Mouse (Mus musculus) kidney, postnatal 14 days (tissue): Measurements from ENCODE around the gene Kifc1.
"Not testable (repeated sequence)": the region's sequence is repeated elsewhere in the genome, so short reads cannot be mapped to it uniquely, and the experiment has no call there.

Experiments
- DNase-seq: peaks from one replicate; pipeline ENCODE4 v3.0.0; 2022; ENCODE audit warnings: mixed read lengths

Kifc1 gene

DNA sequence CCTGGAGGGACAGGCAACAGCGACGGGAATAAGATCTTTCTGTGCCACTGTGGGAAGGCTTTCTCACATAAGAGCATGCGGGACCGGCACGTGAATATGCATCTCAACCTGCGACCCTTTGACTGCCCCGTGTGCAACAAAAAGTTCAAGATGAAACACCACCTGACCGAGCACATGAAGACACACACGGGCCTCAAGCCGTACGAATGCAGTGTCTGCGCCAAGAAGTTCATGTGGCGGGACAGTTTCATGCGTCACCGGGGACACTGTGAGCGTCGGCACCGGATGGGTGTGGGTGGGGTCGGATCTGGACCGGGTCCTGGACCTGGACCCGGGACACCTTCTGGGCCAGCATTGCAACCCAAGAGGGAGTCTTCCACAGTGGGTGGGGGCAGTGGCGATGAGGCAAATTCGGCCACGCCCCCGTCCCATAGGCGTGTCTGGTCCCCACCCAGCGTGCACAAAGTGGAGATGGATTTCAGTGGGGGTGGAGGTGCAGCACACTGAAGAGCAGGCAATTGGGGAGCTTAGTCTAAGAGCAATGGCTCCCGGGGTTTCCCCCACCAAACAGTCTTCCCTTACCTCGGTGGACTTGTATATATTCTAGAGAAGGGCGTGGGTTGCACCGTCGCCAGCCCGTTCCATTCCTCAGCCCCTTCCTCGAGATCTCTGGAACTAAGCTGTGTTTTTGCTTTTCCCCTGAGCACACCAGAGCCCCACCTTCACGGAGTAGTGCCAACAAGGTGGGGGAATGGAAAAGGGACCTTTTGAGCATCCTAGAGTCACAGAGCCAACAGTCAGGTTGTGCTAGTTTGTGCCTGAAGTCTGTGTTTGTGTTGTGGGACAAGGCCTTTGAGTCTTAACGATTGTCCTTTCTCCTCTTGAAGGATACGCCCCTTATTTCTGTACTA lies 28.1 kb upstream of the Kifc1 start:
- no peak for DNase-seq

DNA sequence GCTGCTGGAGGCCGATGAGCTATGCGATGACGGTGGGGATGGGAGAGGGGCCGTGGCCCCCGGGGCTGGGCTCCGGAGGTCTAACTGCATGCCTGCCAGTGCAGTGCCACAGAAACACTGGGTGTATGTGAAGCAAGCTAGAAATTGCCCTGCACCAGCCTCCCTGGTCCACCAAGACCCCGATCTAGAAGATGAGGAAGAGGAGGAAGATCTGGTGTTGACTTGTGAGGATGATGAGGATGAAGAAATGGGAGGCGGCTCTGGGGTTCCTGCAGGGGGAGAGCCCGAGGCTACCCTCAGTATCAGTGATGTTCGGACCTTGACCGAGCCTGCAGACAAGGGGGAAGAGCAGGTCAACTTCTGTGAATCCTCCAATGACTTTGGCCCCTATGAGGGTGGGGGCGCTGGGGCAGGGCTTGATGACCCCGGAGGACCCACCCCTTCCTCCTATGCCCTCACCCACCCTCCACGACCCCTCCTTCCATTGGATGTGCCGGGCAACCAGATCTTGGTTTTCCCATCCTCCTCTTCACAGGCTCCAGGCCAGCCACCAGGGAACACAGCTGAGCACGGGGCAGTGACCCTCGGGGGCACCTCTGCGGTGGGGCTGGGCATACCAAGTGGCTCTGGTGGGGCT lies 27.3 kb upstream of the Kifc1 start:
- DNase-seq = no peak

DNA sequence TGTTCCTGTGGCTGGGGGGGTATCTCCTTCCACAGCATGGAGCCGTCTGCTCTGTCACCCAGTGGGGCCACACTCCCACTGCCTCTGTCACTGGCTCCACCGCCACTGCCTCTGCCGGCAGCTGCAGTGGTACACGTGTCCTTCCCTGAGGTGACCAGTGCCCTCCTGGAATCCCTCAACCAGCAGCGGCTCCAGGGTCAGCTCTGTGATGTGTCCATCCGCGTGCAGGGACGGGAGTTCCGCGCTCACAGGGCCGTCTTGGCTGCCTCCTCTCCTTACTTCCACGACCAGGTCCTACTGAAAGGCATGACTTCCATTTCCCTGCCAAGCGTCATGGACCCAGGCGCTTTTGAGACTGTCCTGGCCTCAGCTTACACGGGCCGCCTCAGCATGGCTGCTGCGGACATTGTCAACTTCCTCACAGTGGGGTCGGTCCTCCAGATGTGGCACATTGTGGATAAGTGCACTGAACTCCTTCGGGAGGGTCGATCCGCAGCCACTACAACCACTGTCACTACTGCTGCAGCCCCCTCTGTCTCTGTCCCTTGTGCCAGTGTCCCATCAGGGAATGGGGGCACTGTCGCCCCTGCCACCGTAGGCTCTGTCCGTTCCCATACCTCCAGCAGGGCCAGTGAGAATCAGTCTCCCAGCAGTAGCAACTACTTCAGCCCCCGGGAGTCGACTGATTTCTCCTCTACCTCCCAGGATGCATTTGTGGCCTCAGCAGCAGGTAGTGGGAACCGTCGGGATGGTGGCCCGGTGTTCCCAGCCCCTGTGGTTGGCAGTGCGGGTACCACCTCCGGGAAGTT lies 26.6 kb upstream of the Kifc1 start:
- no peak for DNase-seq

DNA sequence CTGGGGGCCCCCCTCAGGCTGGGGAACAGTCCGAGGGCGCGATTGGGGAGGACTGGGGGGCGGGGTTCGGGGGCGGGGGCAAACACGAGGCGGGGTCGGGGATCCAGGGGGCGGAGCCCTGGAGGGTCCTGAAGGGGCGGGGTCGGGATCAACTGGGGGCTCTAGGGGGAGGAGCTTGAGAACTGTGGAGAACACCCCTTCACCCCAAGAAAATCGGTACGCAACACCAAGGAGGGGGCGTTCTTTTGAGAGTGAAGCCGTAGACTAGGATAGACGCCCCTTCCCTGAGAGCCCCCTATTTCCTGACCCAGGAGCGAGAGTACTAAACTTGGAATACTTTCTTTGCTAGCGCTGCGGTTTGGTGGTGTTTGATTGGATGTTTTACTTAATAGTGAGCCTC lies 25.8 kb upstream of the Kifc1 start:
- no peak for DNase-seq

DNA sequence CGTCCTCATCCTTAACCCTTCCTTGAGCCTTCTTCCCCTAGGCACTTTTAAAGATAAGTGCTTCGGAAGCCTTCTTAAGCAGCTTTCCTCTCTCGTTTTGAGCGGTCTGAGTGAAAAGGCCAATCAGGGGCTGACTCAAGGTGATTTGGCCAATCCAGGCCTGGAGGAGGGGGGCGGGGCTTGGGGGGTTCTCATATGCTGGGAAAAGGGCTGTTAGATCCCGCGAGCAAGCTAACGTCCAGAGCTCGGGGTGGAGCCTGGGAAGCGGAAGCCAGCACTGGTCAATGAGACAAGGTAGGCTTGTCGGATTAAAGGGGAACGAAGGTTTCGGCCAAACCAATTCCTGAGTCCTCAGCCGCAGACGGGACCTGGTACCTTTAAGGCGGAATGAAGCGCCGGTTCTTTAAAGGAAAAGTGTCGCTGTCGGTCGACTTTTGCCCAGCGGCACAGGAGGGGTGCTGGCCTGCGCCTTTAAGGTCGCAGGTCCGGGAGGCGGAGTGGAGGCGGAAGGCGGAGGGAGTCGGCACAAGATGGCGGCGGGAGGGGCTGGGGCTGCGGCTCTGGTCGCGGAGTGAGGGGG lies 25.3 kb upstream of the Kifc1 start, which contains the start of the genes Tapbp and Zbtb22:
Gene Tapbp (plus strand): TSS at position 229 of the 580 bp plus-strand sequence.
Gene Zbtb22 (plus strand): TSS at position 234 of the 580 bp plus-strand sequence.
- DNase-seq = peak; percentile 97

DNA sequence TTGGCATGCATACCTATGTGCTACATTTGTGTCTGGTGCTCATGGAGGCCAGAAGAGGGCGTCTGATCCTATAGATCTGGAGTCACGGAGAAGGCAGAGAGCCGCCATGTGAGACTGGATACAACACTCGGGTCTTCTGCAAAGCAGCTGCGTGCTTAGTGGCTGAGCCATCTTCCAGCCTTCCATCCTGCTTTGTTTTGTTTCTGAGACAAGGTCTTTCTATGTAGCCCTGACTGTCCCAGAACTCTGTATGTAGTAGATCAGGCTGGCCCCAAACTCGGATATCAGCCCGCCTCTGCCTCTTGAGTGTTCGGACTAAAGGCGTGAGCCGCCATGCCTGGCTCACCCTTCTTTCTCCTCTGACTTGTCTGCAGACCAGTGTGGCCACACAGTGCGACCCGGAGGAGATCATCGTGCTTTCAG lies 24.5 kb upstream of the Kifc1 start:
- DNase-seq = no peak

DNA sequence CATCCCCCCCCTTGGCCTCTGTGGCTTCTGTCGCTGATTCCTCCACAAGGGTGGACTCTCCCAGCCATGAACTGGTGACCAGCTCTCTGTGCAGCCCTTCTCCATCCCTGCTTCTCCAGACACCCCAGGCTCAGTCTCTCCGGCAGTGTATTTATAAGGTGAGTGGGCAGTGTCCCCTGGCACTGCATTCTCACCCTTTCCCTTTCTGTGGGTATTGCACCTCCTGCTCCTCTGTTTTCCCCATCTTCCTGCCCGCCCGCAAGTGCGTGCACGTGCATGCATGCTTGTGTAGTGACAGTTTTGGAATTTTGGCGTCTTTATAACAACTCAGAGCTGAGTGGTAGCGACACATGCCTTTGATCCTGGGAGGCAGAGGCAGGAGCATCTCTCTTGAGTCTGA lies 23.4 kb upstream of the Kifc1 start:
- no peak for DNase-seq

DNA sequence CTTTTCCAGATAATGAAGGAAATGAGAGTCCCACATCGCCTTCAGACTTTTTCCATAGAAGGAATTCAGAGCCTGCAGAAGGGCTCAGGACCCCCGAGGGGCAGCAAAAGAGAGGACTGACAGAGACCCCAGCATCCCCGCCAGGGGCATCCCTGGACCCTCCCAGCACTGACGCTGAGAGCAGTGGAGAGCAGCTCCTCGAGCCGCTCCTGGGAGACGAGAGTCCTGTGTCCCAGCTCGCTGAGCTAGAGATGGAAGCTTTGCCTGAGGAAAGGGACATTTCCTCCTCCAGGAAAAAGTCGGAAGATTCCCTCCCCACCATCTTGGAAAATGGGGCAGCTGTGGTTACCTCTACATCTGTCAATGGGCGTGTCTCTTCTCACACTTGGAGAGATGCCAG lies 22.8 kb upstream of the Kifc1 start:
- no peak for DNase-seq

DNA sequence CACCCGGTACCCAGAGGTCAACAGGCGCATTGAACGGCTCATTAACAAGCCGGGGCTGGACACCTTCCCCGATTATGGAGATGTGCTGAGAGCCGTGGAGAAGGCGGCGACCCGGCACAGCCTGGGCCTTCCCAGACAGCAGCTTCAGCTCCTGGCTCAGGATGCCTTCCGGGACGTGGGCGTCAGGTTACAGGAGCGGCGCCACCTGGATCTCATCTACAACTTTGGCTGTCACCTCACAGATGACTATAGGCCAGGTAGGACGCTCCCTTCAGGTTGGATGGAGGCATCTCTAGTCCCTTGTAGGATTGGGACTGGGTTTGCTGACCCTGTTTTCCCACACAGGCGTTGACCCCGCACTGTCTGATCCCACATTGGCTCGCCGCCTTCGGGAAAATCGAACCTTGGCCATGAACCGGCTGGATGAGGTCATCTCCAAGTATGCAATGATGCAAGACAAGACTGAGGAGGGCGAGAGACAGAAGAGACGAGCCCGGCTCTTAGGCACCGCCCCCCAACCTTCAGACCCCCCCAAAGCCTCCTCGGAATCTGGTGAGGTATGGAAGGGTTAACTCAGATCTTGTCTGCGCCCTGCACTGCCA lies 21.5 kb upstream of the Kifc1 start:
- no peak for DNase-seq

DNA sequence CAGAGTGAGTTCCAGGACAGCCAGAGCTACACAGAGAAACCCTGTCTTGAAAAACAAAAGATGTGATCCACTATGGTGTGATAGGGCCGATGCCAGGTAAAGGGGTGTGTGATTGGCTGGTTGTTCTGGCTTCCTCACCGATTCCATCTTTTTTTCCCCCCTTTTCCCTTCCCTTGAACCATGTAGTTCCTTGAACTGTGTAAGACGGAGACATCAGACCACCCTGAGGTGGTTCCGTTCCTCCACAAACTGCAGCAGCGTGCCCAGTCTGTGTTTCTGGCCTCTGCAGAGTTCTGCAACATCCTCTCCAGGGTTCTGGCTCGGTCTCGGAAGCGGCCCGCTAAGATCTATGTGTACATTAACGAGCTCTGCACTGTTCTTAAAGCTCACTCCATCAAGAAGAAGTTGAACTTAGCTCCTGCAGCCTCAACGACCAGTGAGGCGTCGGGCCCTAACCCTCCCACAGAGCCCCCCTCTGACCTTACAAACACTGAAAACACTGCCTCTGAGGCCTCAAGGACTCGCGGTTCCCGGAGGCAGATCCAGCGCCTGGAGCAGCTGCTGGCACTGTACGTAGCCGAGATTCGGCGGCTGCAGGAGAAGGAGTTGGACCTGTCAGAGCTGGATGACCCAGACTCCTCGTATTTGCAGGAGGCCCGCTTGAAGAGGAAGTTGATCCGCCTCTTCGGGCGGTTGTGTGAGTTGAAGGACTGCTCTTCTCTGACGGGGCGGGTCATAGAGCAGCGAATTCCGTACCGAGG lies 20.8 kb upstream of the Kifc1 start:
- DNase-seq = no peak

DNA sequence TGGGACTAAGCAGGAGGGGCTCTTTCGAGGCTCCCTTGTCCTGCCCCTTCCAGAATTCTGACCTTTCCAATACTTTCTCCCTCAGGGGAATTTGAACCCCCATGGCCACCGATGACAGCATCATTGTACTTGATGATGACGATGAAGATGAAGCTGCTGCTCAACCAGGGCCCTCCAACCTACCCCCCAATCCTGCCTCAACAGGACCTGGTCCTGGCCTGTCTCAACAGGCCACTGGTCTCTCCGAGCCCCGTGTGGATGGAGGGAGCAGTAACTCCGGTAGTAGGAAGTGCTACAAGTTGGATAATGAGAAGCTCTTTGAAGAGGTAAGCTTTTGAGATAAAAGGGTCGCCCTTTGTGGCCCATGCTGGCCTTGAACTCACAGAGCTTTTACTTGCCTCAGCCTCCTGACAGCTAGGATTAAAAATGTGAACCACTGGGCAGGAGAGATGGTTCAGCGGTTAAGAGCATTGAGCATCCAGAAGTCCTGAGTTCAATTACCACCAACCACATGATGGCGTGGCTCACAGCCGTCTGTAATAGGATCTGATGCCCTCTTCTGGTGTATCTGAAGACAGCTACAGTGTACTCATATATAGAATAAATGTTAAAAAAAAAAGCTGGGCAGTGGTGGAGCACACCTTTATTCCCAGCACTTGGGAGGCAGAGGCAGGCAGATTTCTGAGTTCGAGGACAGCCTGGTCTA lies 20.0 kb upstream of the Kifc1 start:
- no peak for DNase-seq

DNA sequence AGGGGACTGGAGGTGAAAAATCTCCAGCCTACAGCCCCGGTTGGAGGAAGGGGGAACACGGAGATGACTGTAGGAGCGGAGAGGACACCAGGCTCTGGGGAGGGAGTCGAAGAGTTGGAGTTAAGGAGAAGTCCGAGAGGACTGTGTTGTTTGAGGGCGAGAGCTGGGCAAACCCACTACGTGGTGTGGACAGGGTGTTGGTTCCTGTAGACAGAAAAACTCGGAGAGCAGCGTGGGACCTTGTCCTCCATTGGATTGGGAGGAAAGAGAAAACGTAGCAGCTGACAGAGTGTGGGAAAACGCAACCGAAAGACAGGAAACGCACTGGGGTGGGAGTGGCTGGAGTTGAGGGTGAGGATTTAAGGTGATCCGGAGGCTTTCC lies 19.4 kb upstream of the Kifc1 start:
- DNase-seq = peak; percentile 57

DNA sequence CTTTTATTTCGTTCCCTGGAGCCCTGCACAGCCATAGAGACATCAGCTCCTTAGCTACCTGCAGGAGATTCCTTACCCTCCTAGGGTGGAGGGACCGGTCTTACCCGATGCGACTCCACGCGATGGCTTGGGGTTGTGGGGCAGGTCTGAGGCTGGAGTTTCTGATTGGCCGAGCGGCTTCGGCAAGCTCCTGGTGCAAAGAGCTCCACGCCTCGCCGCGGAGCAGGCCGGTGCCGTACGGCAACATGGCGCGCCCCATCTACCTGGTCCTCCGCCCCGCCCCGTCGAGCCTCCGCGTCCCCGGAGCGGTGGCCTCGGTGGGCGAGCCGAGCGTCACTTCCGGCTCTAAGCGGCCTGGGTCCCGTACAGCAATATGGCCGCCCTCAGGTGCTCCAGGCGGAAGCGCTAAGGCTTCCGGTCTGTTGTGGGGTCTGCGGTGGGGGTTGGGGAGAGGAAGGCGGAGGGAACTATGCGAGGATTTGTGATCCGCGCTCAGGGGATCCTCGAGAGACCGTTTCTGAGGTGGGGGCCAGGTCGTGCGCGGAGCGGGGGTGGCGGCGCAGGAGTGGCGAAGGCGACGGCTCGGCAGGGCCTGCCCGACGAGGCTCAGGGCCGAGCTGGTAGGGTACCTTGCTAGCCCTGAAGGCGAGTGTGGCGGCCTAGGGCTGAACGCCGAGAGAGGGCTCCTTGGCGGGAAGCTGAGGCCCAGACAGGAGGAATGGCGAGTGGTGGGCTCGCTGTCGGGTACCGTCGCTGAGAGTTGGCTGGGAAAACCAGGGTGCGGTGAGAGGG lies 18.8 kb upstream of the Kifc1 start, which contains the start of gene Daxx:
Gene Daxx (plus strand): TSS at position 338 of the 792 bp plus-strand sequence.
- DNase-seq = peak; percentile 100

DNA sequence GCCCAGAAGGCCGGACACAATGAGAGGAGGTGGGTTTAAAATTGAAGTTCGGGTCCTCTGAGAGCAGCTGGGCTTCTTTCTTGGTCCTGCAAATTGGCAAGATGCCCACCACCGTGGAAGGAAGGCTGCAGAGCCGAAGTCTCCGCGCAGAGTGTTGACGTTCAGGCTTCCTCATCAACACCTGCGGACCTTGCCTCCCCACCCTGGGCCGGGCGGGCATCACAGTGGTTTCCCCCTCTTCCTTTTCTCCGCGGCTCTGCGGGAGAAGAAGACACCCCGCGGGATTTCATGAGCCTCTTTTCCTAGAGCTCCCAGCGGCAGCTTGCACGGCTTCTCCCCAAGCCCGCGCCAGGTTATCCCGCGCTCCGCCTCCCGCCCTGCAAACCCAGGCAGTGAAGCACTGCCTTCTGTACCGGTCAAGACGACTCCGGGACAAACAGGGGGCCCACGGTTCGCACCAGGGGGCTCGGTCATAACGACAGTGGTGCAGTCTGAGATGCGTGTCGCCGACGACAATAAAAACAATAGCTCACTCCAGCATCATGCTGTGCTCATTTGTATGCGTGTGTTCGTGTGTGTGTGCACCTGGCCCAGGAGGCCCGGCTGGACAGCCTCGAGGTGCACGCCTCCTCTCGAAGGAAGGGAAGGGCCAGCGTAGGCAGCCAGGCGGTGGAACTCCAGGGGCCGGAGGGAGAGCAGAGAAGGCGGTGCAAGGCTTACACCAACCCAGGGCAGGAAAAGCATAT lies 18.0 kb upstream of the Kifc1 start:
- DNase-seq = peak; percentile 61

DNA sequence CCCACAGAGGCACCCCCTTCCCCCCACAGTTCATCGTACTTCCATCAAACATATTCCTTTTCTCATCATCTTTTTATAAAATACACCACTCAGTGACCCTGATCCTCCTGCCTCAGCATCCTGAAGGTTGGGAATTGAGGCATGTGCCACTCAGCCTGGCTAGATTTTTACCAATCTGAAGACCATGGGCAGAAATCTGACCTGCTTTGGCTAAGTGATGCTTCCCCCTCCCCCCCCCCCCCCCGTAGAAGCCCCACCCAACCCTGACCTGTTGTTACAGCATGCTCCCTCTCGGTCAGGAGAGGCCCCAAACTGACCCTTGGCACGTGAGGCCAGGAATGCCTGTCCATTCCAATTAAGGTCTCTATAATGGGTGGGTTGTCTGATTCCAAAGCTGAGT lies 14.4 kb upstream of the Kifc1 start, which contains the start of gene Platr17:
Gene Platr17 (plus strand): TSS at position 301 of the 400 bp plus-strand sequence.
- not testable (repeated sequence) for DNase-seq

DNA sequence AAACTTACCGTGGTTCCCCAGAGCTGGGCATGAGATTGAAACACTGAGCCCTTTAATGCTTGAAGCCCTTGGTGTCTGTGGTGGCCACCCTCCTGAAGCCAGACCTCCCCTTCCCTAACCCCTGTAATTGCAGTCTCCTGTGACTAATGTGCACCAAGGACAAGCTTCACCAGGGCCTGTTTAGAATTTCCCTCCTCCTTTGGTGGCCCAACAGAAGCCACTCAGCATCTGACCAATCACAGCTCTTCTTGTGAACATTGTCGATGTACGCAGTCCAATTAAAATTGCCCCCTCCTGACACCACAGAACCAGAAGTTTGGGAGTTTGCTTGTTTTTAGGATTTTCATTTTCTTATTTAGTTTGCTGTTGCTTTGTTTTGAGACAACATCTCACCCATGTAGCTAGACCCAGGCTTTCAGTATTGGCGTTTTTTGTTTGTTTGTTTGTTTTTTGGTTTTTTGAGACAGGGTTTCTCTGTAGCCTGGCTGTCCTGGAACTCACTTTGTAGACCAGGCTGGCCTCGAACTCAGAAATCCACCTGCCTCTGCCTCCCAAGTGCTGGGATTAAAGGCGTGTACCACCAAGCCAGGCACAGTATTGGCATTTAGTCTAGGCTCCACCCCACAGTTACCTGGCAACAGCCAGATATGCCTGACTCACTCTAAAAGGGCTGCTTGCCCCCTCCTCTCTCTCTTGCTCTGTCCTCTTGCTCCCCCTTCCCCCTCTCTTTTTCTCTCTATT lies 13.6 kb upstream of the Kifc1 start:
- not testable (repeated sequence) for DNase-seq

DNA sequence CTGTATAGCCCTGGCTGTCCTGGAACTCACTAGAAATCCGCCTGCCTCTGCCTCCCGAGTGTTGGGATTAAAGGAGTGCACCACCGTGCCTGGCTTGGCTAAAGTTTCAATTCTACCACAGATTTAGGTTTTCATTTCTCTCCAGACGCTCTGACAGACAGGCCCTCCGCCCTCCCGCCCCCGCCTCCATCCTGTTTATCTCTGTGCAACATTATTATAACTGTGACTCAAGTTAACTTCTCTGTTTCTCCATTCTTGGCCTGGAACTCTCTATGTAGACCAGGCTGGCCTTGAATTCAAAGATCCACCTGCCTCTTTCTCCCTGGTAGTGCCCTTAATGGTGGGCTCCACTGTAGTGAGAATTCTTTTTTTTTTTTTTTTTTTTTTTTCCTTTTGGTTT lies 12.0 kb upstream of the Kifc1 start:
- DNase-seq = no peak

DNA sequence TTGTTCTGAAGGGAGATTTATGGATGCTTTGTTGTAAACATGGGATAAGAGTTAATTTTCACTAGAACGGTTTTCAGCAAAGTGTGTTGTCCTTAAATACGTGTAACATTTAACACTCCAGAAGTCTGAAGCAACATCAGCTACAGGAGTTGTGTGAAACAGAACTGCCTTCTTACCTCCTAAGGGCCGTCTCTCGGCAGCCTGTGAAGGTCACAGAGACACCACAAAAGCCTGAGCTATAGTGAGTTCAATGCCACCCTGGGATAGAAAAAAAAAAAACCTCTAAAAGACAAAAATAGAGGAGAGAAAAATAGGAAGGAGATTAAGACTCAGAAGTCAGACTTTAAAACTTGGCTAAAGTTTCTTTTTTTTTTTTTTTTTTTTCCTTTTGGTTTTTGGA lies 11.6 kb upstream of the Kifc1 start:
- DNase-seq = no peak
